Mouse (Mus musculus): ENCODE results near the gene Mtln. TPM values are rescaled to one million over a fixed set of nuclear protein-coding genes. Genes with fewer than 3 reads are reported as not detected.

The Mtln gene
- total RNA-seq, 2 experiments from 2014 or later = 47.0 to 49.2 TPM

DNA sequence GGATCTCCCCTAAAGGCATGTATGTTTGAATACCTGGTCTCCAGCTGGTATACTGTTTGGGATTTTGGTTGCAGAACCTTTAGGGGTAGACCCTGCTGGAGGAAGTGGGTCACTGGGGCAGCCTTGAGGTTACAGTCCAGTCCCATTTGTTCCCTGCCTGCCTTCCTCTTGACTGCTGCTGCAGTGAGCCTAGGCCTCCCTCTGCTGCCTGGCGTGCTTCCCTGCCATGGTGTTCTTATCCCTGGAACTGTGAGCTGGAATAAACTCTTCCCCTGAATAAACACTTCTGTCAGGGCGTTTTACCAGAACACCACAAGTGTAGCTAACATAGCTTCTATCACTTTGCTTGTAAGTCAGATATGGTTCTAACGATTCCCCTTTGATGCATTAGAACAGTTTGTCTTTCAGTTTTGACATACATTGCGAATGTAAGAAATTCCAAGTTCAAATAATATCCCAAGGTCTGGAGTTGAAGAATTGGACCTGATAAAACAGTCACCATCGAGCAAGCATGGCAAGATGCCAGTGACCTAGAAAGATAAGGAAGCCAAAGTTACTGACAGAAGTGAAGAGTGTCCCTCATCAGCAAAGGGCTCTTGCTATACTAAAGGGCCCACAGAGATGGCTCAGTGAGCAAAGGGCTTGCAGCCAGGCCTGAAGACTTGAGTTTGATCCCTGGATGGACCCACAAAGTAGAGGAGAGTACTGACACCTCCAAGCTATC is 33.0 kb downstream of the Mtln start:
- intact Hi-C loops (cut with DNase I) = no loop called here
- no peak for DNase-seq (ENCODE audit: low spot score in 2 of 2)

- intact Hi-C loops (cut with DNase I) = no loop called here
- peak; percentile 54 to 56 for DNase-seq (ENCODE audit: low spot score in 2 of 2)
Observed at GRCm38 (mm10) chr2:127757171-127757570, 35.1 kb downstream of the Mtln start.

DNA sequence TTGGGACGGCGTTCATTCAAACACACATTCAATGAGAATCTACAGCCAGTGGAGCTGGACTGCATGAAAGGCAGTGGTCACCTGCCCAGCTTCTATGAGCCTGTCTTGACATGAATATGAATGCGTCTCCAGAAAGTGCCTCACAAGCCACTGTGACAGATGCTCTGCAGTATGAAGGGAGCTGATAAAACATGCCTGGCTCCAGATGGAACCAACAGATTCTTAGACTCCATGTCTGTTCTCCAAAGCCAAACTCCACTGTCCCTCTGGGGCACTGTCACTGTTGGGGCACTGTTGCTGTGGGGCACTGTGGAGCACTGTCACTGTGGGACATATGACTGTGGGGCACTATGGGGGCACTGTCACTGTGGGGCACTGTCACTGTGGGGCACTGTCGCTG is 38.2 kb downstream of the Mtln start:
- no peak for DNase-seq (ENCODE audit: low spot score in 2 of 2)
- intact Hi-C loops (cut with DNase I) = no loop called here

DNA sequence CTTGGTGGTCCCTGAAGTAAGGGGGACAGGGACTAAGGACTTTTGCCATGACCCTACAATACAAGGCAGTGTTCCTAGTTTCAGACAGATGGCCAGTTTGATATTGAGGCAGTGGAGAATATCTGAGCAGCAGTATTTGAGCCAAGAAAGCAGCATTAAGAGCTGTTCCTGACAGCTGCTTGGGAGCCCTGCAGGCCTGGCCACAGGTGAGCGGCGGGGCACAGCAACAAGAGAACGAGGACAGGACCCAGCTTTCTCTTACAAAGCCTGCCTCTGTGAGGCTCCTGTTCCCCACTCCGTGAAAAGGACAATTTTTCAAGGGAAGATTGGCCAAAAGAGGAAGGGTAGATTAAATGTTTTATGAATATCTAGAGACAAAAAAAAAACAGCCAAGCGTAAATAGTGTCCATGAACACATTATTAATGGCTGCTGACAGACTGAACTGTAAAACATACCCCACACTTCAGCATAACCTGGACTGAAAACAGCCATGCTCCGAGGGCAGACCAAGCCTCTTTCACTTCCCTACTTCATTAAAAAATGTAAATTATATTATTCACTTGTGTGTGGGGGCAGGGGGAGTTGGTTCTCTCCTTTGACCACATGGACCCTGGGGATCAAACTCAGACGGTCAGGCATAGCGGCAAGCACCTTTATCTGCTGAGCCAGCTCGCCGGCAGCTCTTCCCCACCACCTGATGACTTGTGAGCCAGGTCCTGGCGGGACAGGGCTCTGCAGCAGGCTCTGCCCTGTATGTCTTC is 40.3 kb downstream of the Mtln start:
- DNase-seq (ENCODE audit: low spot score in 2 of 2) = no peak
- intact Hi-C loops (cut with DNase I) = no loop called here

GRCm38 (mm10) chr2:127749376-127749775 is 42.9 kb downstream of the Mtln start:
- intact Hi-C loops (cut with DNase I) = no loop called here
- no peak for DNase-seq (ENCODE audit: low spot score in 2 of 2)

- intact Hi-C loops (cut with DNase I) = no loop called here
- DNase-seq (ENCODE audit: low spot score in 2 of 2) = no peak
Observed at GRCm38 (mm10) chr2:127748316-127748715, 44.0 kb downstream of the Mtln start.

GRCm38 (mm10) chr2:127742637-127743036 is 49.7 kb downstream of the Mtln start:
- intact Hi-C loops (cut with DNase I) = no loop called here
- no peak for DNase-seq (ENCODE audit: low spot score in 2 of 2)

Other genes with a start within 250 kb of the Mtln start
- gene Zfp661, start 205.4 kb downstream of the Mtln start, total RNA-seq (2021) = 1 to 10 TPM; 7.1 to 7.9 TPM
- gene Mrps5, start 205.3 kb downstream of the Mtln start, total RNA-seq (2021) = 10 to 100 TPM; 87.7 to 89.0 TPM
- 100 to 1,000 TPM; 100 to 125 TPM for gene Mal, start 135.8 kb downstream of the Mtln start, total RNA-seq (2021)
- 1 to 10 TPM in 1 of 2 experiments, under 1 TPM in 1; 0.99 to 1.1 TPM for gene Mall, start 62.6 kb downstream of the Mtln start, total RNA-seq (2021)
- gene Nphp1, start 3.6 kb downstream of the Mtln start, total RNA-seq (2021) = 10 to 100 TPM; 18.8 to 19.3 TPM
- under 1 TPM in 1 of 2 experiments, not detected in 1; 0.09 TPM for gene Bub1, start 39.4 kb upstream of the Mtln start, total RNA-seq (2021)
- gene Acoxl, start 46.4 kb upstream of the Mtln start, total RNA-seq (2021) = not detected